Mouse (Mus musculus) embryonic facial prominence, embryonic 11.5 days (tissue): ENCODE data around the gene Gsdma. TPM values are rescaled to one million over a fixed set of nuclear protein-coding genes. Genes with fewer than 3 reads are reported as not detected.
"Not testable (repeated sequence)": the region's sequence is repeated elsewhere in the genome, so short reads cannot be mapped to it uniquely, and the experiment has no call there.

ENCODE experiments used
- ATAC-seq: fragments of 200-750 bp; cut with Nextera tagmentation; replicated peaks from 2 replicates; pipeline ENCODE4 v1.8.0; 2017; ENCODE audit warnings: low read depth; ENCODE audit not compliant: insufficient number of reproducible peaks, low FRiP score, low TSS enrichment
- DNase-seq: peaks from one replicate; pipeline ENCODE4 v3.0.0-alpha.2; 2015; ENCODE audit warnings: low spot score
- H3K27ac ChIP-seq: fragments of 300-500 bp; sonication (generic); replicated peaks from 2 replicates; pipeline ENCODE4 v1.5.1; 2014; ENCODE audit warnings: mild to moderate bottlenecking, low read depth, low read length, control low read depth
- H3K27me3 ChIP-seq: fragments of 300-500 bp; sonication (generic); 2 replicates; pipeline ENCODE4 v1.6.1; 2014; ENCODE audit warnings: mild to moderate bottlenecking, low read length, moderate library complexity, mixed read lengths; ENCODE audit not compliant: control insufficient read depth, insufficient read depth
- H3K36me3 ChIP-seq: fragments of 300-500 bp; sonication (generic); replicated peaks from 2 replicates; pipeline ENCODE4 v1.6.1; 2014; ENCODE audit warnings: low read depth, mild to moderate bottlenecking, low read length, moderate library complexity, mixed read lengths; ENCODE audit not compliant: control insufficient read depth, insufficient read depth
- H3K4me1 ChIP-seq: fragments of 300-500 bp; sonication (generic); 2 replicates; pipeline ENCODE4 v1.6.1; 2014; ENCODE audit warnings: low read length, mixed read lengths; ENCODE audit not compliant: control insufficient read depth, insufficient read depth
- H3K4me2 ChIP-seq: fragments of 300-500 bp; sonication (generic); 2 replicates; pipeline ENCODE4 v1.6.1; 2014; ENCODE audit warnings: low read depth, mild to moderate bottlenecking, control low read depth, low read length, moderate library complexity
- H3K4me3 ChIP-seq: fragments of 300-500 bp; sonication (generic); 2 replicates; pipeline ENCODE4 v1.5.1; 2014; ENCODE audit warnings: low read depth, low read length, control low read depth
- H3K9ac ChIP-seq: fragments of 300-500 bp; sonication (generic); replicated peaks from 2 replicates; pipeline ENCODE4 v1.6.1; 2014; ENCODE audit warnings: mild to moderate bottlenecking, control low read depth, low read length
- H3K9me3 ChIP-seq: fragments of 300-500 bp; sonication (generic); replicated peaks from 2 replicates; pipeline ENCODE4 v1.6.1; 2016; ENCODE audit warnings: mild to moderate bottlenecking, low read length, inconsistent platforms, mixed read lengths; ENCODE audit not compliant: control insufficient read depth
- WGBS: fragments of 180-500 bp; shearing (Covaris S2); extraction: QIAGEN DNeasy Blood & Tissue Kit; methylation state at CpG from one replicate; pipeline ENCODE4 v1.1.7; 2014; 5-methylcytosine and 5-hydroxymethylcytosine counted together
- polyA plus RNA-seq: library from polyadenylated mRNA; unstranded; fragments of >200 nt; fragmentation: Nextera tagmentation; extraction: Ambion mirVana; gene quantifications from 2 replicates; pipeline ENCODE4 v1.2.1, GENCODE M21; 2014

Gsdma gene
- polyA plus RNA-seq, 1 experiment from 2014 or later: 0.07 TPM

GRCm38 (mm10) chr11:98637501-98637900, 26.6 kb upstream of the Gsdma start:
- Histone ChIP-seq H3K4me1 (no peaks in the 10 kb centered on the region), H3K4me3 (no peak overlapping the region), H3K27ac (no peak overlapping the region), H3K36me3 (no peaks in the 10 kb centered on the region), H3K9me3 (no peaks in the 10 kb centered on the region), H3K4me2 (no peak overlapping the region), H3K9ac (no peak overlapping the region), H3K27me3 (no peaks in the 10 kb centered on the region)
- ATAC-seq (no peak), DNase-seq (no peak)
- WGBS: 65% methylated on average over 1 of the region's 1 CpGs

DNA sequence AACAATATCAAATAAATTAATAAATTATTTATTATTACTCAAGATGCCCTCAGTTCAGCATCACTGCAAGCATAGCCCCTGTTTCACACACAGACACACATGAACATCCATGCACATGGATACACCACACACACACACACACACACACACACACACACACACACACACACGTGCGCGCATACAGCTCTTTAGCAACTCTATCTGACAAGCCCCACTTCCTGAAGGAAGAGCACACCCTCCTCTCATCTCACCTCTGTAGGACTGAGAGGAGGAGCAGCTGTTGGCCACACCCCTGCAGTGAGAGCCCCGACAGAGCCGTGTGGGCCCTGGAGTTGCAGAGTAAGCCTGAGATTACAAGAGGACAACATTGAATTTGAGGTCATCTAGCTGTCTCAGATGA, 24.1 kb upstream of the Gsdma start:
- Histone ChIP-seq H3K4me2 (no peak overlapping the region), H3K4me1 (no peaks in the 10 kb centered on the region), H3K4me3 (no peak overlapping the region), H3K9me3 (no peaks in the 10 kb centered on the region), H3K27ac (no peak overlapping the region), H3K9ac (no peak overlapping the region), H3K27me3 (no peaks in the 10 kb centered on the region), H3K36me3 (no peaks in the 10 kb centered on the region)
- WGBS: 64% methylated on average over 5 of the region's 5 CpGs
- no peak for DNase-seq
- ATAC-seq: no peak

DNA sequence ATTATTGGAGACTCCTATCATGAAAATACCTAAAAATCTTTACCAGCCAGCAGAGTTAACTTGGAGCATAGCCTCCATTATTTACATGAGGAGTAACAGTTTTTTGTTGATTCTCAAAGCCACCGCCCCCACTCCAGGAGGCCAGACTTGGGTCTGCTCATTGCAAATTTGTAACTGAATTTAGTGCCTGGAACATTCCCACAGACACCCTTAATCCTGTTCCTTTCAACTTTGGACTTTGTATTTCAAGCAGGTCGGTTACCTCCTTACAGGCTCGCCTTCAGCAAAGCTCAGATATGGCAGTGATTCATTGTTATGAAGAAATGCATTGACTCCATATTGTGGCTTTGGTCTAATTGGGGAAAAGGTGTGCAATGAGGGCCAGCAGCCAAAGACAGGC, 19.4 kb upstream of the Gsdma start:
- no peaks in the 10 kb centered on the region for H3K9me3 ChIP-seq
- no peak overlapping the region for H3K4me2 ChIP-seq
- no peak overlapping the region for H3K27ac ChIP-seq
- no peak overlapping the region for H3K4me3 ChIP-seq
- ATAC-seq (no peak), DNase-seq (no peak)
- H3K9ac ChIP-seq: no peak overlapping the region
- H3K4me1 ChIP-seq: no peaks in the 10 kb centered on the region
- 84% methylated on average over 3 of the region's 3 CpGs for WGBS
- H3K27me3 ChIP-seq: no peaks in the 10 kb centered on the region
- H3K36me3 ChIP-seq: no peaks in the 10 kb centered on the region

DNA sequence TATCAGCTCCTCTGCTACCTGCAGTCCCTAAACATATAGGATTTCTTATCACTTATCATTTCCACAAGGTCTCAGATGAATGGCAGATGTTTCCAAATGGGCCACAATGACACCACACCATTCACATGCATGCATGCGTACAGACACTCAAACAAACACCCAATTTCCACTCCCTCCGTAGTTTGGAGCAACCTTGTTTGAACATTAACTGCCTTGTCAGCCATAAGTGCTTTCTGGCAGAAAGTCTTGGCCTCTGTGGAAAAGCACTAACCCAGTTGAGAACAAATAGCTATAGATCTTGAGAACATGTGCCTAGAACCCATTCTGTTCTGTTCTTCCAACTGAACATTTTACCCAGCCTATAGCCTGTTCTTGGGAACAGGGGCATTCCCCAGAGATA, 18.2 kb upstream of the Gsdma start:
- no peaks in the 10 kb centered on the region for H3K4me1 ChIP-seq
- H3K9ac ChIP-seq: no peak overlapping the region
- ATAC-seq (no peak), DNase-seq (no peak)
- 75% methylated on average over 2 of the region's 2 CpGs for WGBS
- no peak overlapping the region for H3K4me2 ChIP-seq
- H3K4me3 ChIP-seq: no peak overlapping the region
- H3K9me3 ChIP-seq: no peaks in the 10 kb centered on the region
- H3K36me3 ChIP-seq: no peaks in the 10 kb centered on the region
- no peak overlapping the region for H3K27ac ChIP-seq
- H3K27me3 ChIP-seq: no peaks in the 10 kb centered on the region

GRCm38 (mm10) chr11:98646459-98646858, 17.7 kb upstream of the Gsdma start, which contains the start of gene Gsdma2:
Gsdma2 (plus strand) TSS chr11:98646759.
- DNase-seq: no peak
- H3K4me2 ChIP-seq: no peak within 1 kb of the TSS
- WGBS: 64% methylated on average over 2 of the region's 2 CpGs
- no peak within 1 kb of the TSS for H3K9ac ChIP-seq
- no peaks in the 10 kb centered on the region for H3K9me3 ChIP-seq
- ATAC-seq: no peak
- H3K4me1 ChIP-seq: no peaks in the 10 kb centered on the region
- H3K4me3 ChIP-seq: no peak within 1 kb of the TSS
- no peak within 1 kb of the TSS for H3K27ac ChIP-seq
- H3K36me3 ChIP-seq: no peaks in the 10 kb centered on the region
- no peaks in the 10 kb centered on the region for H3K27me3 ChIP-seq

DNA sequence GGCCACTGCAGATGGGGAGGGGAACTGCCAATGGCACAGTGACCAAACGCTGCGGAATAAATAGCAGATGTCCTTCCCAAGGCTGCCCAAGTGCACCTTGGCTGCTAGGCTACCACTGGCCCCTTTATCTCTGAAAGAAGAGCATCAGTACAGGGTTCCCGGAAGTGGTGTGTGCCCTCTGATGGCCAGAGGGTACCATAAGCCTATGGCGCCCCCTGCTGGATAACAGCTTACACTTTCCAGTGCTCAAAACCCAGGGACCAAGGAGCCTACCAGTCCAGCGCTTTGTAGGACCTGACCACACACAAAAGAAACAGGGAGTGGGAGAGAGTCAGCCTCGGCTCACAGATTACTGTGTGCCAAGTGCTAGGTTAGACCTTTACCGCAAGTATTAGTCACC, 9.1 kb upstream of the Gsdma start:
- not testable (repeated sequence) for H3K9ac ChIP-seq, H3K9me3 ChIP-seq, H3K36me3 ChIP-seq, H3K27me3 ChIP-seq, H3K4me1 ChIP-seq, H3K4me2 ChIP-seq, H3K27ac ChIP-seq, H3K4me3 ChIP-seq
- 13% methylated on average over 7 of the region's 7 CpGs for WGBS
- DNase-seq (peak; percentile 69), ATAC-seq (0 out of 2 replicates have a peak, but pooled peaks have one; percentile 6)

- WGBS: 13% methylated on average over 6 of the region's 6 CpGs
Measured at GRCm38 (mm10) chr11:98660517-98660916, 3.6 kb upstream of the Gsdma start.

DNA sequence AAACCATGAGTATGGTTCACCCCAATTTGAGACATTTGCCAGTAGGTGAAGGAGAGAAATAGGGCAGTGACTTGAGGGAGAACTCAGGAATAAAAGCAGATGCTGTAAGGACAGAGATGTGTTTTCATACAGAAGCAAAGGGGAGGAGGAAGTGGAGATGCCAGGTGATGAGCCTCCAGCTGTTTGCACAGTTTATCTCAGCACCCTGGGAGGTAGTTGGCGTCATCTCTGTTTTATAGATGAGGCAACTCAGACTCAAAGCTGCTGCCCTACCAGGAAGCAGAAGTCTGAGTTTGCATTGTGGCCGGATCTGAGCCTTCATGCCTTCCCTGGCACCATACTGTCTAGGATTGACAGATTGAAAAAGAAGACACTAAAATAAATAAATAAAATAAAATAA, 4.8 kb downstream of the Gsdma start:
- Histone ChIP-seq H3K36me3 (no peaks in the 10 kb centered on the region), H3K4me3 (no peak overlapping the region), H3K9me3 (no peaks in the 10 kb centered on the region), H3K9ac (no peak overlapping the region), H3K4me2 (no peak overlapping the region), H3K27me3 (no peaks in the 10 kb centered on the region), H3K27ac (no peak overlapping the region), H3K4me1 (no peaks in the 10 kb centered on the region)
- 77% methylated on average over 2 of the region's 2 CpGs for WGBS
- DNase-seq (no peak), ATAC-seq (no peak)

More at GRCm38 (mm10) chr11:98660517-98660916, 3.6 kb upstream of the Gsdma start:
- ATAC-seq (no peak), DNase-seq (peak; percentile 75)
- Histone ChIP-seq H3K9me3 (no peaks in the 10 kb centered on the region), H3K9ac (no peak overlapping the region), H3K27ac (no peak overlapping the region), H3K27me3 (no peaks in the 10 kb centered on the region), H3K36me3 (no peaks in the 10 kb centered on the region), H3K4me1 (no peaks in the 10 kb centered on the region), H3K4me3 (no peak overlapping the region), H3K4me2 (no peak overlapping the region)
